Mouse (Mus musculus) small intestine, adult 10 weeks (tissue): ENCODE measurements around the gene Mmp25. TPM values are rescaled to one million over a fixed set of nuclear protein-coding genes. Genes with fewer than 3 reads are reported as not detected.

Experiments used
- polyA plus RNA-seq: library from polyadenylated mRNA; stranded (reverse); fragments of 350-450 nt; fragmentation: Illumina TruSeq; extraction: RNeasy Lipid Tissue Mini Kit (QIAGEN cat#74804); gene quantifications from one replicate; pipeline ENCODE4 v1.2.3, GENCODE M21; 2014; ENCODE audit warnings: low replicate concordance

The Mmp25 gene
- 0.82 TPM for polyA plus RNA-seq

DNA sequence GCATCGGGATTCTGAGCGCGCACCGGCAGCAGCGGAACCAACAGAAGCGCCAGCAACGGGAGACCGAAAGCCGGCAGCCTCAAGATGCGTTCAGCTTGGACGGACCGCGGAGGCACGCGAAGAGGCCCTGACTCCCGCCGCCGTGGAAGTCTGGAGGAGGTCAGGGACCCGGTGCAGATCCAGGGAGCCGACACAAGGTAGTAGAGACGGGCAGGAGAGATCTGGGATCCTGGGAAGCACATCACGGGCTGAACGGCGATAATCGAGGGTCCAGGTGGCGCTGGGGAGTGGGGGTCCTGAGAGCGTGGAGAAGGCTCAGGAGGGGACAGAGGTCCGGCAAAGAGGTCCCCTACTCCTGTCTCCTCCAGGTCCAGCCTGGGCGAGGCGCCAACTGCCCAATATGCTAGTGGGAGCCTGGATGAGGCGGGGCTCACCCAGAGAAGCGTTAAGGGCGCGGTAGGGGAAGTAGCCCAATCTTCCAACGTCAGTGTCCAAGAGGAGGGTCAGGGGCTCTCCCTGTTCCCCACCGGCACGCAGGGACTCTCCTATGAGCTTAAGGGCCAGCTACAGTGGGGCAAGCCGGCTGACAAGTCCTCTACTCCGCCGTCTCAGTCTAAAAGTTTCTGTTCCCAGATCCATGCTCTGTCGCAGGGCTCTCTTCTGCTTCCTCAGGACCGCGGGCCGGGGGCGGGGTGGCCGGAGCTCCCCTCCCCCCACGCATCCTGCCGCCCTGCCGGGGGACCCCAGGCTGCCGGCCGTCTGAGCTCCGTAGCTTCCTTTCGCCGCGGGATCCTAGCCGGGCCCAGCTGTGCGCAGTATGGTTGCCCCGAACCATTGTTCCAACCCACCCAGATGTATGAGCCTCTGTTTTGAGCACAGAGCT is at the start of gene Mmp25:
TSS of gene Mmp25 (minus strand) at position 665 of the 883 bp plus-strand sequence.

DNA sequence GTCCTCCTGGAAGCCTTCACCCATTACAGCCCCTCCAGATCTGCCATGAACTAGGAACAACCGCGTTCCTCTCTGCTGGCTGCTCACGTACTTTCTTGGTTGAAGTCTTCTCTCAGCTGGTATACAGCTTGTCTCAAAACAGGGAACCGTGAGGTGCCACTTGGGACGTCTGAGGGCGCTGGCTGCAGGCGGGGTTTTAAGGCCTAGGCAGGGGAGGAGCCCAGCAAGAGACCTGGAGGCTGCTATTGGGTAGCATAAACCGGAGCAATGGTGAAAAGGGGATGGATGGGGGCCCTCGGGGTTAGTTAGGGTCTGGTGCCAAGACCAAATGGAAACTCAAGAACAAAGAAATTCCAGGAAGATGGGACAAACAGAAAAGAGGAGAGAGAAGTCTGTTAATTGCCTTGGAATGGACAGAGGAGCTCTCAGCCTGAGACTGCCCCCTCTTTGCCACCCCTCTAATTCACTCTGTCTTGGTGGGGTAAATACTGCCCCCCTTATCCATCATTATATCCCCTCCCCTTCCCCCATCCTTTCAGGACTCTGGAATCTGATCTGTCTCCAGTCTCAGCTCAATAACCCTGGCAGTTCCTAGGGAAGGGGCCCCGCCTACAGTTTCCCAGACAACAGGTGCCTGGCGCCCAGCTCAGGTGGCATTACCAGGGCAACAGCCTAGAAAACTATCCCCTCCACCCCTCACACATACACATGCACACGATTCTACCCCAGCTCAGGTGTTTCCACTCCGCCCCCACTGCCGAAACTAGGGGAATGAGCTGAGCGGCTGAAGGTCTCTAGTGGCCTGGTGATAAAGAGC is 39.0 kb upstream of the Mmp25 start, which contains the start of gene Cldn9:
TSS of gene Cldn9 (minus strand) at position 171 of the 817 bp plus-strand sequence.

DNA sequence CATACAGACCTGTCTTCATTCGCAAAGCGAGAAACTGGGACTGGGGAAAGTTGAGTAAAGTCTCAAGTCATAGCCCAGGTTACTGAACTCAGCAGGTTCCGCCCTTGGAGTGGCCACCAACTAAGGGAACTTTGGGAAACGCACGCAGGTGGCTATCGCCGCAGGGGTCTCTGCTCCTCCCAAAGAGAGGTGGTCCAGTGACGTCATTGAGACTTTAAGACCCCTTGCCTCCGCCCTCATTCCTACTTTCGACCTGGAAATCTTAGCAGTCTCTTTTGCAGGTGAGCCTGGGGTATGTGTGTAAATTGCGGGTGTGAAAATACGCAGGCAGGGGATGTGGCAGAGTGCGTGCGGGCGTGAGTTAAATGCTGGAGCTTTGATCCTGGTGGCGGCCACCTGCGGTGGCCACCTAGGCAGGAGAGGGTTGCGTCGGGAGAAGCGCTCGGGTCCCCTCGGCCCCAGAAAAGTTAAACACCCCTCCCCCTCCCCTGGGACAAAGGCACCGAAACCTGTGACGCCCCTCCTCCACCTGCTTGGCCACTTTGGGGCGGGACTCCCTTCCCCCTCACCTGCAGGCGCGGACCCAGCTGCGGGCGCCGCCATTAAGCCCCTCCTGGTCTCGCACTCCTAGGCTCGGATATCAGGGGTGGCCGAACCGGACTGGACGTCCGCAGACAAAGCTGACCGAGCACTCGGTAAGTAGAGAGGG is 34.2 kb upstream of the Mmp25 start, which contains the start of gene Cldn6:
TSS of gene Cldn6 (plus strand) at position 123 of the 709 bp plus-strand sequence.

DNA sequence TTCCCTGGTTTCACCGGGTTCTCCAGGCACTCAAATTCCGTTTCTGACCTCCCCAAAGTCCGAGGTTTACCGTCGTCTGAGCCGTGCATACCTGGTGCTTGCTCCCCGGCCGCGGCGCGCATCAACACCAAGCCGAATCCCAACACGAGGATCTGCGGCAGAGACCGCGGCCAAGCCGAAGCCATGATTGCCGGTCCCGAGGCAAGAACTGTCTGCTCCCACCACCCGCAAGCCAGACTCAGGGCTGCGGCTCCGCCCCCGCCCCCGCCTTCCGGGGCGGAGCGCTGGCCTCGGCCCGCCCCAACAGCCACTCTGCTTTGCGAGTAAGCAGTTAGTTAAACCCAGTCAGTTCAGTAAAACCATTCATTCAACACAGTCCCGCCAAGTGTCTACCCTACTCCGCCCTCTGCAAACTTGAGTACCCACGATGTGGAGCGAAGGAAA is 32.2 kb upstream of the Mmp25 start, which contains the start of gene Tnfrsf12a:
TSS of gene Tnfrsf12a (minus strand) at position 233 of the 444 bp plus-strand sequence.

DNA sequence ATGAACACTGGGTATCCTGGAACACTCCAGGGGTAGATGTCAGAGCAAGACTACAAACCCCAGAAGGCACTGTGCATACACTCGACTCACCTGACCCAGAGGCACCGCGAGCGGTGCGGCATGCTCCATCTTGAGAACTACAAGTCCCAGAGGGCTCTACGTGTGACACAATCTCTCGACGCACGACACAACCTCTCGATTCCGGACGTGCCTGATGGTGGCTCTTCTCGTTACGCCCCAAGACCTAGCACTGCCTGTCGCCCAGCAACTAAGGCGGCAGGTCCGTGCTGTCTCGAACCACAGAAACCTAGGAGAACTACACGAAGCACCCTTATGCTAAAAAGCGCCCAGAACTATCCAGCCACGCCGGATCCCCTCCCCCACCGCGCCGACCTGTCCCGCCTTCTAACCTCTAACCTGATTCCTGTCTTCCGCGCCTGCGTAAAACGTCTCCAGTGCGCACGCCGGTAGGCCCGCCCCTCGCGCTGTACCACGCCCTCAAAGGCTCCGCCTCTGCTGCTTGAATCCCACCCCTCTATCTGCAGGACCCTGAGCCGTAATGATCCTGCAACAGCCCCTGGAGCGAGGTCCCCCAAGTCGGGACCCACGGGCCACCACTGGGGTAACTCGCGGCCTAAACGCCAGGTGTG is 28.5 kb upstream of the Mmp25 start, which contains the start of the genes Hcfc1r1 and Thoc6:
TSS of gene Hcfc1r1 (plus strand) at position 173 of the 650 bp plus-strand sequence.
TSS of gene Thoc6 (minus strand) at position 459 of the 650 bp plus-strand sequence.

DNA sequence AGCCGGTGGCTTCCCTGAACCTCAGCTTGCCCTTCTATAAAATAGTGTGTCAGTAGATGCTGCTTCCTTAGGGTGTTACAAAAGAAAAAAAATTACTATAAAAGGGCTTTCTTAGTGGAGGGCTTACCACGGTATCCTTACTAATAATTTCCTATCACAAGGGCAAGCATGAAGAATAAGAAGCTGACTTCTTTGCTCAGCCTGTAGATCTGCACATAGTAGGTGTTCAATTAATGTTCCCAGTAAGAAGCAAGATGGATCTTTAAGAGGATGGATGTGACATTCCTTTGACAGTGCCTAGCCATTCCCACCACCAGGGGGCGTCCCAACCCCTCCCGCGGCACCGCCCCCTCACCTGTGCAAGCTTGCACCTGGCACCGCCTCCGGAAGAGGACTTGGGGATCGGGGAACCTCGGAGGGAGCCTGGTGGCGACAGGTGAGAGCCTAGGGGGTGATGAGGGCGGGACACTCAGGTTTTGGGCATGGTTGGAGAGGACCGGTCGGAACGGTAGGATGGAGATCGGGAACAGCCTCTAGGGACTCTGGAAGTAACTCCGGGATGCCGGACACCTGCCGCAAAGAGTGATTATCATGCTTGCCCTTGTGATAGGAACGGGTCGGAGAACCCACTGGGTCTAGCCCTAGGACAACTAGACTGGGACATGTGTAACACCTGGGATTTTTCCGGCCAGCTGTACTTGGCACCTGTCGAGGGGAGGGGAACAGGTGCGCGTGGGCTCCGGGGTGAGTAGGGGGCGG is 15.2 kb upstream of the Mmp25 start, which contains the start of gene Bicdl2:
TSS of gene Bicdl2 (plus strand) at position 390 of the 759 bp plus-strand sequence.

DNA sequence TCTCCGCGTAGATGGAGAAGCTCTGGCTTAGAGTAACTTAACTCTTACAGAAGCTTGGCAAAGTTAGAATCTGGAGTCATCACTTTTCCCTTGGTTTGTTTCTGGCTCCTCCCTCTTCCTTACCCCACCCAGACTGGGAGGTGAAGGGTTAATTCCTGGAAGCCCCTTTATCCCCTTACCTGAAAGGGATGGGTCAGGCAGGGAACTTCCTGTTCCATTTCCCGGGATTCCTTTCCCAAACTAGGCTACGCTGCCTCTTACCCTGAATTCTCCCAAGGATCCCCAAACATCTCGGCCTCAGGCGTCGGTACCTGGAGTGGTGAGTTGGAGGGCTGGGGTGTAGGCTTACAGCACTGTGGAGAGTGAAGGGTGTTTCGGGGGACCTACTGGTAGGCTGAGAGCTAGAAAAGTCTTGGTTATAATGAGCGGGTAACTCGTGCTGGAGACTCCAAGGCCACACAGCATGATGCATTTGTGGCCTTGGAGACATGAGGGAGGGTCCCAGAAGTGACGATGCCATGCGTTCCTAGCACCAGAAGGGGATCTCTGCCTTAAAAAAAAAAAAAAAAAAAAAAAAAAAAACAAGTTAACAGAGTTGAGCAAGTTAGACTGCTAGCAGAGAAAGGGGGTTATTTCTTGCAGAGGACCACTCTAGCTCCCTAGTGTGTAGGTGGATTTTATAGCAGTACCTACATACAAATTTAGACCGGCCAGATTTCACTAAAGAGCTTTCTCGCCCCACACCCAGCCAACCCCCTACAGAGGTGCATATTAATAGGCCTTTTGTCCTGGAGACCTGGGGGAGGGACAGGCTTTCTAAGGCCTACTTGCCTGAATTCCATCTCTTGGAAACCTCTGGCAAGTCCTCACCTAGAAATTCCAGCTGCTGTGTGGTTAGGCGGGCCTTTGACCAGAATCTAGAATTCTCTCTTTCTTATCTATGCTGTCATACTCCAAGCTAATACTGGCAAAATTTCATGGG is 44.1 kb downstream of the Mmp25 start, which contains the start of gene Zscan10:
TSS of gene Zscan10 (plus strand) at position 216 of the 982 bp plus-strand sequence.

DNA sequence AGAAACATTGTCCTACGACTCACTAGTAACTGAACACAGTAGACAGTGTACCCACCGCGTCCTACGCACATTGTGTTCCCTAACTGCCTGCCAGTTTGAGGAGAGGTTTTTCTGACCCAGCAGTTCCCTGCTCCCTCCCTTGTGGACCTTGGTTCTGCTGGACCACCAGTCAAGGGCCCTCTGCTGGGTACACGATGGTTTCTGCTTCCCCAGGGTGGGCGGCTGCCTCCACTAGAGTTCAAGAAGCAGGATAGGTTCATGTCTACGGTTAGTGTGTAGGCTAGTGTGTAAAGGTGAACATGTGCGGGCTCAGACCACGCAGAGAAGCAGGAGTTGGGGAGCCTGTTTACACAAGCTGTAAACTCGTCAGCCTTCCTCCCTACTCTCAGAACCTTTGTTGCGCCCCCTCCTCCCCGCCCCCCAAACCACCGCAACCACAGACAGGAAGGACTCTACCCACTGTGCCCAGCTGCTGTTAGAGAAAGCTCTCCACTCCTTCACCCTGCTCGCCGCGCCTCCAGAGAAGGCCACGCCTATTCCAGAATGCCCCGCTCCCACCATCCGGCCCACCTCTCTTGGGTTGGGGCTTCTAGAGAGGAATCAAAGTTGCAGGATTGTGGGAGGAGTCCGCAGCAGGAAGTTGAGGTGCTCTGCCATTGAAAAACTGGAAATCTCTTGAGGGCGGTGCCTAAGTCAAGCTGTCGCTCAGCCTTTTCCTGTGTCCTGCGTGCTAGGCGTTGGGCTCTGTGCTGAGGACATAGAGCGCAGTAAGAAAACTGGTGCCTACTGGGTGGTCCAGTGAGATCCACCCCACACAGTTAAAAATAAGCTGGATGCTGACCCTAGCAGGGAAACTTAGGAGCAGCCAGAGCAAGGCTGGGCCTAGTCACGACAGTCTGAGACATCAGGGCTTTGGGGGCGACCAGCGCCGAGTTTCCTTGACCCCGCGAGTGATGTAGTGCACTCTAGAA is 46.2 kb downstream of the Mmp25 start, which contains the start of gene Zfp13:
TSS of gene Zfp13 (minus strand) at position 906 of the 971 bp plus-strand sequence.

Other genes with a start within 250 kb of the Mmp25 start
- not detected for gene Vmn2r117, start 165.6 kb downstream of the Mmp25 start, polyA plus RNA-seq
- 0.33 TPM for gene Zfp213, start 81.0 kb downstream of the Mmp25 start, polyA plus RNA-seq
- gene Zfp13, start 45.8 kb downstream of the Mmp25 start, polyA plus RNA-seq, result not detected
- not detected for gene Zscan10, start 44.4 kb downstream of the Mmp25 start, polyA plus RNA-seq
- 0.85 TPM for gene Bicdl2, start 15.2 kb upstream of the Mmp25 start, polyA plus RNA-seq
- 2.0 TPM for gene Hcfc1r1, start 28.3 kb upstream of the Mmp25 start, polyA plus RNA-seq
- gene Thoc6, start 28.6 kb upstream of the Mmp25 start, polyA plus RNA-seq, result 3.2 TPM
- not detected for gene Tnfrsf12a, start 32.2 kb upstream of the Mmp25 start, polyA plus RNA-seq
- not detected for gene Cldn6, start 34.0 kb upstream of the Mmp25 start, polyA plus RNA-seq
- gene Cldn9, start 38.7 kb upstream of the Mmp25 start, polyA plus RNA-seq, result not detected
- not detected for gene 1520401A03Rik, start 77.5 kb upstream of the Mmp25 start, polyA plus RNA-seq
- 1.6 TPM for gene Pkmyt1, start 81.1 kb upstream of the Mmp25 start, polyA plus RNA-seq
- 6.4 TPM for gene Paqr4, start 95.6 kb upstream of the Mmp25 start, polyA plus RNA-seq
- gene Kremen2, start 100.6 kb upstream of the Mmp25 start, polyA plus RNA-seq, result not detected
- 0.78 TPM for gene Flywch1, start 126.3 kb upstream of the Mmp25 start, polyA plus RNA-seq
- gene Flywch2, start 140.8 kb upstream of the Mmp25 start, polyA plus RNA-seq, result not detected
- 109 TPM for gene Srrm2, start 145.3 kb upstream of the Mmp25 start, polyA plus RNA-seq
- gene Elob, start 183.9 kb upstream of the Mmp25 start, polyA plus RNA-seq, result 18.9 TPM
- not detected for gene Prss33, start 190.8 kb upstream of the Mmp25 start, polyA plus RNA-seq
- gene Prss32, start 198.6 kb upstream of the Mmp25 start, polyA plus RNA-seq, result 6.8 TPM
- gene Prss41, start 198.9 kb upstream of the Mmp25 start, polyA plus RNA-seq, result 1.1 TPM
- gene Prss21, start 222.8 kb upstream of the Mmp25 start, polyA plus RNA-seq, result not detected
- gene Dcpp1, start 235.6 kb upstream of the Mmp25 start, polyA plus RNA-seq, result not detected
- not detected for gene Dcpp2, start 235.6 kb upstream of the Mmp25 start, polyA plus RNA-seq